Mouse (Mus musculus): ENCODE measurements at regions not wholly inside any gene's neighbourhood (a gene's known extent, or its start where the extent isn't known, plus 50 kb on each side); places are given as distances from the start of the nearest gene placed in this dataset.

DNA sequence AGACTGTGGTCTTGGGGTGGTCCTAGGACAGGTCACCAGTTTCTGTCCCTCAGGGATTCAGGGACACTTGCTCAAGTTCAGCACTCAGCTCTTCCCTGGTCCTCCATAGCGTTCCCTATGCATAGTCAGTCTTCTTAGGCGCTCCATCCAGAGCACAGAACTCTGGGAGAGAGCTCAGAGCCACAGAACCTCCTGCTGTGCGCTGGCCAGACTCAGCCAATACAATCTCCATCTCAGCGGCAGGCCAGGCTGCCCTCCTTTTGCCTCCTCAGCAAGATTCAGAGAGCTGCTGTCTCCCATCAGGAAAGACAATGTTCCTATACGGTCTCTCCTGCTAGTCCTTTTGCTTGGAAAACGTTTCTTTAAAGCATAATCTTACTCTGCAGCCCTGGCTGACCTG, 51.1 kb upstream of the Otos start:
- Histone ChIP-seq H3K4me3 (ENCODE audit: control insufficient read depth, insufficient read depth, low read length) (no peak overlapping the region), H3K36me3 (ENCODE audit: control insufficient read depth, insufficient read depth, low read length) (no peaks in the 10 kb centered on the region), H3K27me3 (ENCODE audit: control insufficient read depth, insufficient read depth, low read length) (no peaks in the 10 kb centered on the region), H3K27ac (ENCODE audit: control insufficient read depth, insufficient read depth, low read length) (no peak overlapping the region), H3K4me1 (replicated peaks; ENCODE audit: control insufficient read depth, insufficient read depth, low read length) (no peaks in the 10 kb centered on the region)
- 54% methylated on average over 6 of the region's 6 CpGs for WGBS
- no peak for DNase-seq
- TF ChIP-seq POLR2A (IDR thresholded peaks at IDR 0.05; ENCODE audit: control insufficient read depth, extremely low read depth, insufficient read depth, low read length, poor library complexity) (no peak), CTCF (IDR thresholded peaks at IDR 0.05; ENCODE audit: borderline replicate concordance, control insufficient read depth, extremely low read depth, insufficient read depth, low read length, poor library complexity) (no peak)

DNA sequence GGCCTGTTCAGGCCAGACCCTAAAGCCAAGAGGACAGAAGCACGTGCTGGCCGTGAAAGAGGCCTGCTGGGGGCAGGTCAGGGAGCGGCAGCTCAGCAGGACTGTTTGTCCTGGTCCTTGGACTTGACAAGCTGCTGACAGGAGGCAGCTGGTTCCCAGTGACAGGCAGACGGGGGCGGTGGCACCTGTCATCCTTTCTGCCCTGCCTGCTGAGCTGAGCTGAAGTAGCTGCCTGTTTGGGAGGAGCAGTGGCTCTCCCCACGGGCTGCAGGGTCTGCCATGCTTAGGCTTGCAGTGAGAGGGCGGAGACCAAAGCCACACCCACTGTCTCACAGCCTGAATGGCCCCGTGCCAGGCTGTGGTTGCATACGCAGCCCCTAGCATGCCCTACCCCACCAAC, 50.4 kb upstream of the Otos start:
- no peak for DNase-seq
- 14% methylated on average over 9 of the region's 9 CpGs for WGBS
- TF ChIP-seq CTCF (IDR thresholded peaks at IDR 0.05; ENCODE audit: borderline replicate concordance, control insufficient read depth, extremely low read depth, insufficient read depth, low read length, poor library complexity) = no peak
- TF ChIP-seq POLR2A (IDR thresholded peaks at IDR 0.05; ENCODE audit: control insufficient read depth, extremely low read depth, insufficient read depth, low read length, poor library complexity) = no peak
- H3K27ac ChIP-seq (ENCODE audit: control insufficient read depth, insufficient read depth, low read length) = no peak overlapping the region
- H3K4me3 ChIP-seq (ENCODE audit: control insufficient read depth, insufficient read depth, low read length) = no peak overlapping the region
- no peaks in the 10 kb centered on the region for H3K4me1 ChIP-seq (replicated peaks; ENCODE audit: control insufficient read depth, insufficient read depth, low read length)
- H3K27me3 ChIP-seq (ENCODE audit: control insufficient read depth, insufficient read depth, low read length) = no peaks in the 10 kb centered on the region
- H3K36me3 ChIP-seq (ENCODE audit: control insufficient read depth, insufficient read depth, low read length) = no peaks in the 10 kb centered on the region

DNA sequence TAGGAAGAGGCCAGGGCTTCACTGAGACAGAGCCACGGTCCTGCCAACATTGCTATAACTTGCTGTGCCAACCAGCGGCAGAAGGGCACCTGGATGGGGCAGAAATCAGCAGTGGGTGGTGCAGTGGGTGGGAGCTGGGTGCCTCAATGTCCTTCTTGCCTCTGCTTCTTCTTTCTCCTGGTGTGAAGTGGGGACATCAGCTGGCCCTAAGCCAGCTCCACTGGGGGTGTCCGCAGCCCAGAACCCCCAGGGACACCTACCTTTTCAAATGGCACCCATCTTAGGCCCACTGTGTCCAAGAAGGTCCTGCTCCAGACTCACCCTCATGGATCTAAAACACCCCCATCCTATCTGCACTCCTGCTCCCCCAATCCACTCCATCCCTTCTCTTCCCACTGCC, 49.9 kb upstream of the Otos start:
- DNase-seq = no peak
- WGBS = 97% methylated on average over 3 of the region's 3 CpGs
- Histone ChIP-seq H3K4me3 (ENCODE audit: control insufficient read depth, insufficient read depth, low read length) (no peak overlapping the region), H3K4me1 (replicated peaks; ENCODE audit: control insufficient read depth, insufficient read depth, low read length) (no peaks in the 10 kb centered on the region), H3K36me3 (ENCODE audit: control insufficient read depth, insufficient read depth, low read length) (no peaks in the 10 kb centered on the region), H3K27ac (ENCODE audit: control insufficient read depth, insufficient read depth, low read length) (no peak overlapping the region), H3K27me3 (ENCODE audit: control insufficient read depth, insufficient read depth, low read length) (no peaks in the 10 kb centered on the region)
- TF ChIP-seq CTCF (IDR thresholded peaks at IDR 0.05; ENCODE audit: borderline replicate concordance, control insufficient read depth, extremely low read depth, insufficient read depth, low read length, poor library complexity) (no peak), POLR2A (IDR thresholded peaks at IDR 0.05; ENCODE audit: control insufficient read depth, extremely low read depth, insufficient read depth, low read length, poor library complexity) (no peak)

All from thymus, adult 2 months (tissue).